Mouse (Mus musculus) heart, postnatal 36 days (tissue): ENCODE measurements around the gene Mcam. TPM values are rescaled to one million over a fixed set of nuclear protein-coding genes. Genes with fewer than 3 reads are reported as not detected.

Source experiments
- DNase-seq, 2 experiments: peaks; one replicate each; pipeline ENCODE4 v3.0.0; 2021 to 2022
- intact Hi-C: fragments of 180-260 bp; cut with DNase I; formaldehyde crosslinking; loops from one replicate; pipeline ENCODE4 v1.15.1; 2025
- total RNA-seq, 2 experiments: library from RNA; stranded (reverse); gene quantifications; 2 replicates each; pipeline ENCODE4 v1.2.3; 2021

The Mcam gene
- 10 to 100 TPM; 38.7 to 39.3 TPM for total RNA-seq

DNA sequence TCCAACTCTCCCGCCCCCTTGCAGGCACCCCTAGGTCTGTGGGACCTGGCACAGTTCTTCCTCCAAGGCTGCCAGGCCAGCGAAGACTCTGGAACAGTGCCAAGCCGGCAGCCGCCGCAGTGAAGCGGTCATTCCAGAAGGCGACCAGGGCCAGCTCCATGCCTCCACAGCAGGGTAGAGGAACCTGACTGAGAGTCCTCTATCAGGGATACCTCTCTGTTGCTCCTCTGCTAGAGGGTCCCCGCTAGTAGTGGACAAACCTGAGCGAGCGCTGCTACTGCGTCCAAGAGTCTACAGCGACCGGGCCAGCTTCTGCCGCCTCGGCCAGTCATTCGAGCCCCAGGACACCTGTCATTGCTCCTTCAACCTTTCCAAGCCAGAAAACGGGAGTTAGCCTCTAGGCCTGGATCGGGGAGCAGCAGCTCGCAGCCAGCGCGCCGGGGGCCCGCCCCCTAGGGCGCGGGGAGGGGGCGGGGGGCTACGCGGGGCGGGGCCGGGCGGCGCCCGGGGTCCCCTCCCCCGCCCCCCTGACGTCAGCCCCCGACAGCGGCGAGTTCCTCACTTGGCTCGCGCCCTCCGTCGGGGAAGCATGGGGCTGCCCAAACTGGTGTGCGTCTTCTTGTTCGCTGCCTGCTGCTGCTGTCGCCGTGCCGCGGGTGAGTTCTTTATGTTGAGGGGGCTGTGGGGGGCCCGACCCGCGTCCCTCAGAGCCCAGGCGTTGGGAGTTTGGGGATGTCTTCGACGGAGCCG is at the start of gene Mcam:
Gene Mcam, plus strand, starts transcription at position 369 of the 750 bp plus-strand sequence.
- intact Hi-C loops, result no loop called here
- DNase-seq, result peak; percentile 68 to 69

DNA sequence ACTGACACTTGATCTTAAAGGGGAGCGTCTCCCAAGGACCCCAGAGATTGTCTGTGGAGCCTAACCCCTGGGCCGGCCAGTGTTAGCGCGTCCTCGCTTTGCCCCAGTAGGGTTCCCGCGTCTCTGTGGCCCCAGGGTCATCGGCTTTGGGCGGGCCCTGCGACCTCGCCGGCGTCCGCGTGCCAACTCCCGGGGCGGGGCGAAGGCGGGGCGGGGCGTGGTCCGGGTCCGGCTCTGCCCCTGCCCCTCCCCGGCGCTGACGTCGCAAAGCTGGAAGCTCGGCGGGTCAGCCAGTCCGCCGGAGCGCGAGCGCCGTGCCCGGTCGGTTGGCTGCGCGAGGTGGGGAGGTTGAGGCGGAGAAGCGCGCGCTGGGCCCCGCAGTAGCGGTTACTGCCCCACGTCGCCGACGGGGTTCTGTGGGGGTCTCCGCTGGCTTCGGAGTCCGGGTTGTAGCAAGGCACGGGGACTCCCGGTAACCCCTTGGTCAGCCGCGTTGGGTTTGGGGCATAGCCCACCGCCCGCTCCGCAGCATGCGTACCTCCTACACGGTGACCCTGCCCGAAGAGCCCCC is 49.5 kb upstream of the Mcam start:
- DNase-seq, result peak; percentile 96 to 97
- intact Hi-C loops, result loop anchor here (2.0 kb wide), 1 partner anchor 18 kb away; the partner anchor contains the start of gene Usp2

DNA sequence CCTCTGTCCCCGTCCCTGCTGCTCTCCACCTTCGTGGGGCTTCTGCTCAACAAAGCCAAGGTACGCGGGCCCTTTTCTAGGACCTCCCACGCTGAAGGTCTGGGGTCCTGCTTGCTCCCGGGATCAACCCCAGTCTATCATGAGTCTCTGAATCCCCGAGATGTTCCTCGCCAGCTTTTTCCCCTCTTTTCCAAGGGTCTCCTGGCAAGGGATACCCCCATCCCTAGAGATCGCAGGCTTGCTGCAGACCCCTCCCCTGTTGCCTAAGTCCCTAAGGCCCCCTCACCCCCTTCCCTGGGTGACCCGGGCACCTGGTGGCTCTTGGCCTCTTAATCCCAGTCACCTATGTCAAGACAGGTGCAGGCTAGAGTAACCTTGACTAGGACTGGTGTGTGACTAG is 49.0 kb upstream of the Mcam start:
- intact Hi-C loops, result loop anchor here (2.0 kb wide), 1 partner anchor 18 kb away; the partner anchor contains the start of gene Usp2
- DNase-seq, result no peak

DNA sequence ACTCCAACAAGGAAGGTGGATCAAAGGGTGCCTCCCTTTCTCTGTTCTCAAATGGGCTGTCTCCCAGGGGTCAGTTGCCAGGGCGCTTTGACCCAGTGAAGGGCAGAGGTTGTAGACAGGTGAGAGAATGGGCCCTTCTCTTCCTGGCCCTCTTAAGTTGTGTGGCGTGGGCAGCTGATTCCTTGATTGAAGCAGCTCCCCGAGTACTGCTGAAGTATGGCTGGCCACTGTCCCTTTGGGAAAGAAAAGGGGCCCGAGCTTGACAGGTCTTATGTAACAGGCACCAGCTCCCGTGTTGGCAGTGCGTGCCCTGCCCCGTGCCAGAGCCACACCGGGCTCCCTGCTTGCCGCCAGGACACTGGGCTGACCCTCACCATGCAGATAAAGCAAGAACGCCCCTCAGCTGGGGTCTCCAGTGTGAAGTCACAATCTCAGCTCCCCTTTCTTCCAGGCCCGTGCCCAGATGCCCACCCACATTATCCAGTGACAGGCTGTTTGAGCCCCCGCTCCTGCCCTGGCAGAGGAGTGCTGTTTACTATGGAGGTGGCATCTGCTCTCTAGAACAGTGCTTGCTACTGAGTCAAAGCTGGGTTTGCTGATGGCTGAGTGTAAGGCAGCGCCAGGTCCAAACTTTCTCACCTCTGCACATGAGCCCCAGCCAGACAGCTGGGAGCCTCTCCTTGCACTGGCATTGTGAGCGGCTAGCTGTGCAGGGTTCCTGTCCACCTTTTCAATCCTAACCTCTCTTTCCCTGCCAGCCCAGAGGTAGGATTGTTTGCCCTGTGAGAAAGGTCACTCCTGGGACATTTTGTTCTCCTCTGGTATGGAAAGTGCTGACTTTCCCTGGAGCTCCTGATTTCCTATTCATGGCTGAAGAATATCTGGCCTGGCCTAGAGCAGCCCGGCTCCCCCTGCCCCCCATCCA is 48.3 kb upstream of the Mcam start:
- DNase-seq, result peak; percentile 67 to 77
- intact Hi-C loops, result loop anchor here (2.0 kb wide), 1 partner anchor 19 kb away; the partner anchor contains the start of gene Usp2

DNA sequence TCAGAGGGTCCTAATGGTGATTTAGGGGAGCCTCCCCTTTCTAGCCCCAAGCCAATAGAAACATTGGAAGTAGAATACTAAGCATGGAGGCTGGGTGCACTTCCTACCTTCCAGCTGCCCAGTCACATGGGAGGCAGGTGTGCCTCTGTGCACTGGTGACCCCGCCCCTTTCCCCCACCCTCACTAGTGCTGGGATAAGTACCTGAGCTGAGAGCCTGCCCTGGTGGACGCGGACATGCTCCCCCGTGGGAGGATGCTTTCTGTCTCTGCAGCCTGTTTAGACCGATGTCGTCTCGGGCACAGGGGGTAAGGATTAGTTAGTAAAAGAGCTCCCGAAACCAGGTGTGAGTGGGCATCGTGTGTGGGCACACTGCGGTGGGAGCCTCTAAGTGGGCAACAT is 47.3 kb upstream of the Mcam start:
- intact Hi-C loops, result no loop called here
- DNase-seq, result no peak

DNA sequence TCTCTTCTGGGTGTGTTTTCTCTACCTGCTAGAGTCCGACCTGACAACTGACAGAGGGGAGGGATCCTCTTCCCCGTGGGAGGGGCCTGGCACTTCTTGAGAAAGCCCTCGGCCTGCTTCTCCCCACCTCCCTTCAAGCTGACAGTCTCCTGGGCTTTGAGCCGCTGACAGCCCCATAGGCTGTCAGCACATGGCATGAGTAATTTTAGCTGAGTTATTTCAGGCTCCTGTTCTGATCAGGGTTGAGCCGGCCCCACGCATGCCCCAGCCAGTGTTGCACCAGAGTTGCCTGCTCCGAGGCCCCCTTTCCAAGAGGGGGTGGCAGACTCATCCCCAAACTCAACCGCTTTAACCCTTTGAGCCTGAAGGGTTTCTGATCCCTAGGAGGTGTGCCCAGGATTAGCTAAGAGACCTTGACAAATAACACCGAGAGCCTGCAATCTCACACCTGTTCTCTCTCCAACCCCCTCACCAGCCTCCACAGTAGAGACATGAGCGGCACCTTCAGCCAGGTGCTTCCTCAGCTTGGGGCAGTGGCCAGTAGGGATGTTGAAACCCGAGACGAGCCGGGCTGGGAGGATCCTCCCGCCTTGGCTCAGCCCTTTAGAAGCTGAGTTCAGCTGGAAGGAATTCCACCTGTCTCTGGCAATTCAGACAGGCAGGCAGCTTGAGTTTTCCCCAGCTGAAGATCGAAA is 46.4 kb upstream of the Mcam start:
- peak; percentile 44 to 56 for DNase-seq
- intact Hi-C loops, result no loop called here

DNA sequence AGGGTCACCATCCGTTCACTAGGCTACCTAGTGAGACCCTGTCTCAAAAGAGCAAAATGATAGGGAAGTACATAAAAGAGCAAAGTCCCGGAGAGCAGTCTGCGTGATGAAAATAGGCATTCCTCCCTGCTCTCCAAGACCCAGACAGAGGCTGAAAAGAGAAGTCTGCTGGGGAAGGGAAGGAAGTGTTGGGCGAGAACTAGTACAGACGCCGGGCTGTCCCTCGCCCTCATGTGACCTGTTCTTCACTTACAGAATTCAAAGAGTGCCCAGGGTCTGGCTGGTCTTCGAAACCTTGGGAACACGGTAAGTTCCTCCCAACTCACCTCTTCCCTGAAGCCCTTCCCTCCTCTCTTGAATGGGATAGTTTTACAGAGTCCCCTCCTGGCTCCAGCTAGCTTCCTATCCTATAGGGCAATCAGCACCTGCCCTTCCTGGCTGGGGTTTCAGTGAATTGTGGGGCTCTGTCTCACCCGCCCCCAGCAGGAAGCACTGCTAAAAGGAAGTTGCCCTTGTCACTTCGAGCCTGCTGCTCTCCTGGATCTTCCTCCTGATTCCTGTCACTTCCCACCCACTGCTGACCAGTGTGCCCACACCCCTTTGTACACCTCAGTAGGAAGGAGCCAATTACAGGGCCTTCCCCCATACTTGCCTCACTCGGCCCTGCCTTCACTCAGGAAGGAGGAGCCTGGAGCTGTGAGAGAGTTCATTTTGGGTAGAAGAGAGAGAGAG is 45.2 kb upstream of the Mcam start:
- intact Hi-C loops, result no loop called here
- peak in 1 of 2 experiments; percentile 33 for DNase-seq

DNA sequence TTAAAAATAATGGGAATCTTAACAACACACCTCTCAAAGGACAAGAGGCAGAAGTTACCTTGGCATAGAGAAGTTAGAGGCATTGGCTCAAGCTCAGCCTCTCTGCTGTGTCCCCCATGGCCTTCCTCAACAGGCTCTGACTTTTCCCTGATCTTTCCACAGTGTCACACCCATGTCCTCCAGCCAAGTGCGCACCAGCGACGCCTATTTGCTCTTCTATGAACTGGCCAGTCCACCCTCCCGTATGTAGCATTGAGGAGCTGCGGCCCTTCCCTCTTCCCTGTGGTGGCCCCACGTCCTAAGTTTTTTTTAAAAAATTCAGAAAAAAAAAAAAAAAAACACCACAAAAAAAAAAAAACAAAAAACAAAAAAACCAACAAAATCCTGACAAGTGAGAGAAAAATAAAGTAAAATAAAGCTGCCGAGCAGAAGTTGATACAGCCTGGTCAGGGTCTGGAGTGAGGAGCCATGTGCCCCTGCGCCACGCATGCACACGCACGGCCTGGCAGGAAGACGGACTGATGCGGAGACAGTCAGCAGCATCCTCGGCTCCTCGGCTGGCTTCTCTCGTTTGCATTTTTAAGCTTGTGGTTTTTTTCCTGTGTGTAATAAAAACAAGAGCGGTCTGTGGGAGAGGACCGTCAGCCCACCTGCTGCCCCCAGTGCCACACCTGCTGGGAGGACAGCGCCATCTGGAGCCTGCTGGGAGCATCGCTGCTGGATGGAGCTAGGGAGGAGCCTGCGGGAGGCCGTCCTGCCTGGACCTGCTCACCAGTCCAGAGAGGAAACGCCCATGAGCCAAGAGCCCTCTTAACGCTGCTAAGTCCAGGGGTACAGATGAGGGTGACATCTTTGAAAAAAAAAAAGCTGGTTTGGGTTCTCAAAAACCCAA is 40.4 kb upstream of the Mcam start:
- peak; percentile 77 to 79 for DNase-seq
- intact Hi-C loops, result loop anchor here (2.0 kb wide), 1 partner anchor 19 kb away; no protein-coding TSS in a partner anchor

DNA sequence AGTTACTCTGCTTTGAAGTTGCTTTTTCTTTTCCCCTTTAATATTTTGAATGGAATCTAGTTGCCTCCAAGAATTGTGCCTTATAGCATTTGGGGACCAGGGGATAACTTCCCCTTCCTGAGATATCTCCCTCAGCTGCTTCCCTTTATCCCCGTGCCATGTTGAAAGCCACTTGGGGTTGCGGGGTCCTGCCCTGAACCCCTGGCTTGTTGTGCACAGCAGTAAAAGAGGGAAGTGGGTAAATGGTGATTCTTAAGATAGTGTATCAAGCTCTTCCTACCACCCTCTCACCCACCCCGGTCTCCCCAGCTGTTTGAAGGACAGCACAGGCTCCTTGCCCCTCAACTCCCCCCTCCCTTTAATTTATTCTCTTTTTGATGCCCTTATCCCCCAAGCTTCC is 39.5 kb upstream of the Mcam start:
- no peak for DNase-seq
- intact Hi-C loops, result loop anchor here (2.0 kb wide), 1 partner anchor 20 kb away; no protein-coding TSS in a partner anchor

DNA sequence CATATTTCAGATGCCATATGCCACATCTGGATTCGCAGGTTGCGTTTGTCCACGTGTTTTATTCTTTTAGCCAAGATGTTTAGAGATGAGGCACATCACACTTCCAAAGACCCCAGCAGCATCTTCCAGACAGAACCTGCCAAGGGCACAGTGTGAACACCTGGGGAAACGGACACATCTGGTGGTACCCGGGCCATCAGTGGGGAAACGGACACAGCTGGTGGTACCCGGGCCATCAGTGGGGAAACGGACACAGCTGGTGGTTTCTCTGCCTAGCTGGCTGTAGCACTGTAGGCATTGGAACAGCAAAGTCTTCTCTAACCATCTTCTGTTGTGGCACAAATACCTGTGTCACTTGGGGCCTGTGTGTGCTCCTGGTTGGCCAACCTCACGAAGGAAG is 38.5 kb upstream of the Mcam start:
- intact Hi-C loops, result loop anchor here (2.0 kb wide), 1 partner anchor 21 kb away; no protein-coding TSS in a partner anchor
- DNase-seq, result no peak

DNA sequence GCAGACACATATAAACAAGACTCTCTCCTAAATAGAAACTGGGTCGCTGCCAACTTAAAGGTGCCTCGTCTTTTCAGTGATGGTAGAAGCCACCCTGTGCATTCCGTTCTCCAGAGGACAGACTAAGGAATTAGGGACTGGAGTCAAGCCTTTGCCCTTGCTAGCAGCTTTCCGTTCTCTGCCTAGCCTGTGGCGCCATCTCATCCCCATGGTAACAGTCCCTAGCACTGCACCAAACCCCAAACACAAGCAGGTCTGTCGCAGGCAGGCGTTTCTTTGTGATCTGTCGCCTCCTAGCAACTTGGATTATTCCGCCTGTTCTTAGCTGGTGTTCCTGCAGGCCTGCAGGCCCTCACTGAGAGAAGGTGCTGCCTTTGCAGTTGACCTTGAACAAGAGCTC is 37.7 kb upstream of the Mcam start:
- intact Hi-C loops, result no loop called here
- DNase-seq, result peak in 1 of 2 experiments; percentile 36

DNA sequence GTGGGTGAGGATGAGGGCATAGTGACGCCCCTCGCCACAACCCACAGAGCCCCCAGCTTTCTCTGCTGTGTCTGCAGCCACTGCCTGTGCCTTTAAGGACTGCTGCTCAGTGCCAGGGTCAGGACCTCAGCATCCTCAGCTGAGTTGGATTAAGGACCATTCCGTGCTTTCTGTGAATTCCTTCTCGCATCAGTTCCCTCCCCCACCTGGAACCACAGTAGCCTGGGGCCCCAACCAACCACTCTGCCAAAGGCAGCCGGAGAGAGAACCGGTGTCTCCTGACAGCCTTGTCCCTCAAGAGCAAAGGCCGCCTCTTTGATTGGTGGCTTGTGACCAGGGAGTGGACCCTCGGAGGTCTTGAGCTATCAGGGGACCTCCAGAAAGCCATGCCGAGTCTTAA is 32.8 kb upstream of the Mcam start, which contains the start of gene Mfrp:
Gene Mfrp, plus strand, starts transcription at position 240 of the 400 bp plus-strand sequence.
- DNase-seq, result no peak
- intact Hi-C loops, result no loop called here

DNA sequence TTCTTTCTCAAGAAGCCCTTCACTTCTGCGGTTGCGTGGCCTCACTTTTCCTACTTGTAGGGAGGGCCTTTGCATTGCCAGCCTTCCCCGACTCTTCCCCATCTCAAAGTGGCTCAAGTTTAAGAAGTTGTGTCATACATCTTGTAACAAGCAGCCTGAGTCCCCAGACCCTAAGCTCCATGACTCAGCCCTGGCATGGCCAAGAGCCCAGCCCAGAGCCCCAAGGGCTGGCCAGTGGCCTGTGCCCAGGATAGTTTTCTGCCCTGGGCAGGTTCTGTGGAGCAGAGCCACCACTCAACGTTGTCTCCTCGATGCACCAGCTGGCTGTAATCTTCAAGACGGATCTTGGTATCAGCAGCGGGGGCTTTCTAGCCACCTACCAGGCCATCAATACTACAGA is 29.4 kb upstream of the Mcam start:
- DNase-seq, result no peak
- intact Hi-C loops, result no loop called here

DNA sequence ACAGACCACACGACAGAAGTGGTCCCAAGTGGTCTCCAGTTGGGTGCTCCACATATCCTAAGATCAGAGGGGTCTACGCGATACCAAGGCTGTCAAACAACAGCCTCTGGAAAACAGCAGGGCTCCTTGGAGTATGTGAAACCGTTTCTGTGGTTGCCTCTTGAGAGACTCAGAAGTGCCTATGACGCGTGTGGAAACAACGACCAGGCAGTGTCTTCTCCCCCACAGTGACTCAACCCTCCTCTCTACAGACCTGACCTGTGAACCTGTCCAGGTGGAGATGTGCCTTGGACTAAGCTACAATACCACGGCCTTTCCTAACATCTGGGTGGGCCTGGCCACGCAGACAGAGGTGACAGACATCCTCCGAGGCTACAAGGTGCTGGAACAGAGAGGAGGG is 28.5 kb upstream of the Mcam start:
- no peak for DNase-seq

DNA sequence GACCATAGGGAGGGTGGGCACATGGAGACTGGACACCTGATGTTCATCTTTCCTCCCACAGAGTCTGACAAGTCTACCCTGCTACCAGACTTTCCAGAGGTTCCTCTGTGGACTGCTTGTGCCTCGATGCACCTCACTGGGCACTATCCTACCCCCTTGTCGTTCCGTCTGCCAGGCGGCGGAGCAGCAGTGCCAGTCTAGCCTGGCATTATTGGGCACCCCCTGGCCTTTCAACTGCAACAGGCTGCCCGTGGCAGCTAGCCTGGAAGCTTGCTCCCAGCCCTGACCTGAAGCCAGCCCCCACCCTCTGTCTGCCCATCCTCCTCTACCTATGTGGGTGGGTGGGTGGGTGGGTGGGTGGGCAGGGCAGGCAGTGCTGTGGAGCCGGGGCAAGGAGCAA is 28.1 kb upstream of the Mcam start:
- DNase-seq, result no peak
- intact Hi-C loops, result loop anchor here (2.0 kb wide), 1 partner anchor 121 kb away; no protein-coding TSS in a partner anchor

More for the DNA sequence above, 28.5 kb upstream of the Mcam start:
- intact Hi-C loops, result loop anchor here (2.0 kb wide), 1 partner anchor 121 kb away; no protein-coding TSS in a partner anchor

DNA sequence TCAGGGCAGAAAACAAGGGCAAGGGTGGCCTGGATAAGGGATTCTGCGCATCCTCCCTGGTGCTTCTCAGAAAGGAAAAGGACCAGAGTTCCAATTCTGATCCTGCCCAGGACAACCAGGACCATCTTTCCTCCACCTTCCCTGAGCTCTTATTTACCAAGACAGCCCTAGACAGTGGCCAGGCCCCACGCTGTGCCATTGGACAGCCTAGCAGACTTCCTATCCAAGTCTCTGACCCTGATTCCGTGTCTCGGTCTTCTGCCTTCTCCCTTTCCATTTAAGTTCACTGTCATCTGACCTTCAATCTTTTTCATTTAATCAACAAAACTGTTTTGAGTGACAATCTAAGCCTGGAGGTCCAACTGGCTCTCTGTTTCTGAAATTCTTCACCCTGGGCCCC is 27.7 kb upstream of the Mcam start:
- DNase-seq, result no peak

DNA sequence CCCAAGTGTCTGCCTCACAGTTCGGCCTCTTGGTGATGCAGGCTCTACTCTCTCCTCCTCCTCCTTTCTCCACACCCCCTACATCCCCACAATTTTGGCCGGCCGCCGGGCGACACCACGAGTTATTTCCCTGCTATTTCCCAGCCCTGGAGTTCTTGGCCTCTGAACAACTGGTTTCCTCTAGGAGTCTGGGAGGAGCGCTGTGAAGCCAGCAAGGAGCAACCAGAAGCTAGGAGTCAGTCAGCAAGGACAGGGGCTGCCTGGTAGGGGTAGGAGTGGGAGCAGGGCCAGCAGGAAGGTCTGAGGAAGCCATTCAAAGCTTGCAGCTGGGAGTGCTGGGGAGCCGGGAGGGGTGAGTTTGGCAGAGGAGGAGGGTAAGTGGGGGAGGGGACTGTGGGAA is 27.2 kb upstream of the Mcam start, which contains the start of gene C1qtnf5:
Gene C1qtnf5, plus strand, starts transcription at position 136 of the 400 bp plus-strand sequence.
- intact Hi-C loops, result loop anchor here (2.0 kb wide), 1 partner anchor 122 kb away; no protein-coding TSS in a partner anchor
- peak; percentile 87 for DNase-seq

More for the DNA sequence above, 27.7 kb upstream of the Mcam start:
- intact Hi-C loops, result loop anchor here (2.0 kb wide), 1 partner anchor 122 kb away; no protein-coding TSS in a partner anchor
